Mouse (Mus musculus) liver, embryonic 12.5 days (tissue): ENCODE measurements at regions not wholly inside any gene's neighbourhood (a gene's known extent, or its start where the extent isn't known, plus 50 kb on each side); places are given as distances from the start of the nearest gene placed in this dataset.
A peak's percentile ranks its signal among the peaks of the same experiment; 100 is the strongest.

Source experiments
- ATAC-seq: fragments of 200-750 bp; cut with Nextera tagmentation; 2 replicates; pipeline ENCODE4 v1.8.0; 2017; ENCODE audit warnings: moderate number of reproducible peaks, mild to moderate bottlenecking, moderate library complexity
- H3K27ac ChIP-seq: fragments of 300-500 bp; sonication (generic); 2 replicates; pipeline ENCODE4 v1.5.1; 2016; ENCODE audit warnings: mild to moderate bottlenecking
- H3K27me3 ChIP-seq: fragments of 300-500 bp; sonication (generic); replicated peaks from 2 replicates; pipeline ENCODE4 v1.6.1; 2016; ENCODE audit warnings: mild to moderate bottlenecking, moderate library complexity
- H3K36me3 ChIP-seq: fragments of 300-500 bp; sonication (generic); 2 replicates; pipeline ENCODE4 v1.6.1; 2016; ENCODE audit warnings: mild to moderate bottlenecking, moderate library complexity
- H3K4me1 ChIP-seq: fragments of 300-500 bp; sonication (generic); 2 replicates; pipeline ENCODE4 v1.6.1; 2016
- H3K4me2 ChIP-seq: fragments of 300-500 bp; sonication (generic); 2 replicates; pipeline ENCODE4 v1.6.1; 2016; ENCODE audit warnings: mild to moderate bottlenecking, moderate library complexity
- H3K4me3 ChIP-seq: fragments of 300-500 bp; sonication (generic); 2 replicates; pipeline ENCODE4 v1.5.1; 2016; ENCODE audit warnings: mild to moderate bottlenecking, moderate library complexity
- H3K9ac ChIP-seq: fragments of 300-500 bp; sonication (generic); 2 replicates; pipeline ENCODE4 v1.6.1; 2016; ENCODE audit warnings: mild to moderate bottlenecking, moderate library complexity
- H3K9me3 ChIP-seq: fragments of 300-500 bp; sonication (generic); replicated peaks from 2 replicates; pipeline ENCODE4 v1.6.1; 2016; ENCODE audit warnings: mild to moderate bottlenecking, moderate library complexity
- WGBS: fragments of 180-500 bp; shearing (Covaris S2); methylation state at CpG from one replicate; pipeline ENCODE4 v1.1.7; 2016; ENCODE audit not compliant: insufficient replicate concordance; 5-methylcytosine and 5-hydroxymethylcytosine counted together

- WGBS, result 67% methylated on average over 7 of the region's 7 CpGs
- H3K4me2 ChIP-seq, result no peak overlapping the region
- no peak for ATAC-seq
- no peak overlapping the region for H3K9ac ChIP-seq
- no peaks in the 10 kb centered on the region for H3K9me3 ChIP-seq
- no peaks in the 10 kb centered on the region for H3K4me1 ChIP-seq
- H3K27ac ChIP-seq, result no peak overlapping the region
- H3K27me3 ChIP-seq, result no peaks in the 10 kb centered on the region
- H3K36me3 ChIP-seq, result no peaks in the 10 kb centered on the region
- H3K4me3 ChIP-seq, result no peak overlapping the region
Measured at GRCm38 (mm10) chr9:24833766-24834165, 59.7 kb upstream of the Tbx20 start.

- no peaks in the 10 kb centered on the region for H3K36me3 ChIP-seq
- no peak overlapping the region for H3K4me2 ChIP-seq
- peak; percentile 90 for ATAC-seq
- no peak overlapping the region for H3K27ac ChIP-seq
- no peak overlapping the region for H3K9ac ChIP-seq
- H3K4me3 ChIP-seq, result no peak overlapping the region
- H3K4me1 ChIP-seq, result peaks cover 12% of the 10 kb centered on the region
- H3K9me3 ChIP-seq, result no peaks in the 10 kb centered on the region
- WGBS, result 10% methylated on average over 7 of the region's 7 CpGs
- peaks cover 3% of the 10 kb centered on the region; the same call in 1 of the 2 replicates for H3K27me3 ChIP-seq
Measured at GRCm38 (mm10) chr9:24848210-24848609, 74.1 kb upstream of the Tbx20 start.

- 33% methylated on average over 2 of the region's 2 CpGs for WGBS
- peaks cover 3% of the 10 kb centered on the region; the same call in 1 of the 2 replicates for H3K4me1 ChIP-seq
- ATAC-seq, result no peak
- no peak overlapping the region for H3K9ac ChIP-seq
- H3K4me3 ChIP-seq, result no peak overlapping the region
- H3K36me3 ChIP-seq, result no peaks in the 10 kb centered on the region
- no peaks in the 10 kb centered on the region for H3K9me3 ChIP-seq
- H3K4me2 ChIP-seq, result no peak overlapping the region
- H3K27me3 ChIP-seq, result no peaks in the 10 kb centered on the region
- H3K27ac ChIP-seq, result no peak overlapping the region
Measured at GRCm38 (mm10) chr9:24859459-24859858, 85.4 kb upstream of the Tbx20 start.

DNA sequence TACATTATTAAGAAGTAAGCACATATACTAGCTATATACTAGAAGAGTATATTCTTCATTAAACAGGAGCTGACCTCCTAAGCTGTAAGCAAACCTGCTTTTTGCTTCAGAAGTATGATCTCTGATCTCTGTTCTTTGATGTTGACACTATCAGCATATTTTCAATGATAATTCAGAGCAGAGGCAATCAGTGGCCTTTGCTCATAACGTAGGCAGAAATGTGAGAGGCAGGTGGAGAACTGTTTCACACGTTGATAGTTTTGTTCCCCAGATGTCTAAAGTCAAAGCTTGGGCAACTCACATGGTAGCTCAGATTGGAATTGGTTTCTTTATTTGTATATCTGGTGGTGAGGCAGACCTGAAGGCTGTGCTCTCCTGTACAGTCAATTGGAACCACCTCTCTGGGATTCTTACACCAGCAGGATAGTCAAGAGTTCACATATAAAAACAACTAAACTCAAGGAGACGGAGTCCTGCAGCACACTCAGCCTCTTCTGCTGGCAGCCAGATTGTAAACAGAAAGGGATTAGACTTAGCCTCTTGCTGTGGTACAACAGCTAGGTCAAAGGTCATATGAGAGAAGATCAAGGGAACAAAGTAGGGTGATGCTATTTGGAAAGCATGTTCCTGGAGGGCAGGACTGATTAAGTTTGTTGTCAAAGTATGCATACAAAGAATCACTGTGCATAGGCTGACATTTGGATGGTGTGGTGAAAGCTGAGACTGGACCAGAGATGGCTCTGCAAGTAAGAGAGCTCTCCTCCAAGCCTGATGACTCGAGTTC lies 92.5 kb upstream of the Tbx20 start:
- no peaks in the 10 kb centered on the region for H3K27me3 ChIP-seq
- no peak for ATAC-seq
- no peak overlapping the region for H3K4me2 ChIP-seq
- H3K27ac ChIP-seq, result no peak overlapping the region
- no peaks in the 10 kb centered on the region for H3K4me1 ChIP-seq
- H3K9me3 ChIP-seq, result no peaks in the 10 kb centered on the region
- 55% methylated on average over 4 of the region's 4 CpGs for WGBS
- H3K9ac ChIP-seq, result no peak overlapping the region
- H3K4me3 ChIP-seq, result no peak overlapping the region
- H3K36me3 ChIP-seq, result no peaks in the 10 kb centered on the region

GRCm38 (mm10) chr9:24868746-24869145 lies 94.6 kb upstream of the Tbx20 start:
- 50% methylated on average over 1 of the region's 1 CpGs for WGBS
- no peaks in the 10 kb centered on the region for H3K27me3 ChIP-seq
- H3K4me3 ChIP-seq, result no peak overlapping the region
- no peak overlapping the region for H3K9ac ChIP-seq
- no peak overlapping the region for H3K27ac ChIP-seq
- no peaks in the 10 kb centered on the region for H3K36me3 ChIP-seq
- no peaks in the 10 kb centered on the region for H3K4me1 ChIP-seq
- no peak overlapping the region for H3K4me2 ChIP-seq
- no peaks in the 10 kb centered on the region for H3K9me3 ChIP-seq
- no peak for ATAC-seq

- Histone ChIP-seq H3K27ac (no peak overlapping the region), H3K4me3 (no peak overlapping the region)
Measured at GRCm38 (mm10) chr9:24874434-24875143, 100.5 kb upstream of the Tbx20 start.

DNA sequence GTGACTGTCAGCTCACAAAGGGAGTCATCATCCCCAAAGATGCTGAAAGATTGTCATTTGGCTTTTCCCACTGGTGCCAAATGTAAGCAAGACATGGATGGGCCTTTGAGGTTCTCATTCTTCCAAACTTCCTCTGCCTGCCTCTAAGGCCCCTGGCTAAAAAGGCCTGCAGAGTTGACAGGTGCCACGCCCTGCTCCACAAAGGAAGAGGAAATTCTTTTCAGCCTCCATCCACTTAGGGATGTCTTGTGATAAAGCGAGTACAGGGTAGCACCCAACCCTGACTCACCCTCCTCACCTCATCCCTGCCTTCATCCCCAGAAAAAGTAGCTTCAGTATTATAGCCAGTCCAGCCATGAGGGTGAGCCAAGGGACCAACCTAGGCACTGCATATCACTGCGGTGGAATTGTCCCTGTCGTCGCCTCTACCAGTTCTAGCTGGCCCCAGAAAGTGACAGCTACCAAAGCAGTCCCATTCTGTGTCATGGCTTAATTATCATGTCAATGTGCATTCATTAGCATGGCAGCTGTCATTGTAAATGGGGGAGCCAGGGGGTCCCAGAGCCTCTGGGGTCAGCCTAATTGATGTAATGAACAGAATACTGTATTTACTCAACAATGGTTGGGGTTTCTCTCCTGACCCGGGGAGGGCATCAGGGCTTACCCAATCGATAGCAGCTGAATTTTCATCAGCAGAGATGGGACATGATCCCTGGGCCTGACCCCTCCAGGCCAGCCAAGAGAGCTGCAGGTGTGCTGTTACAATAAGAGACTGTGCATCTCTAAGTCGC lies 104.5 kb upstream of the Tbx20 start:
- no peak for ATAC-seq
- no peak overlapping the region for H3K27ac ChIP-seq
- no peaks in the 10 kb centered on the region for H3K9me3 ChIP-seq
- H3K4me3 ChIP-seq, result no peak overlapping the region
- no peaks in the 10 kb centered on the region for H3K27me3 ChIP-seq
- no peak overlapping the region for H3K9ac ChIP-seq
- WGBS, result 50% methylated on average over 8 of the region's 8 CpGs
- H3K4me2 ChIP-seq, result no peak overlapping the region
- no peaks in the 10 kb centered on the region for H3K36me3 ChIP-seq
- H3K4me1 ChIP-seq, result no peaks in the 10 kb centered on the region

More at GRCm38 (mm10) chr9:24874434-24875143, 100.5 kb upstream of the Tbx20 start:
- Histone ChIP-seq H3K27me3 (no peaks in the 10 kb centered on the region), H3K9me3 (no peaks in the 10 kb centered on the region), H3K36me3 (no peaks in the 10 kb centered on the region), H3K9ac (no peak overlapping the region), H3K4me1 (no peaks in the 10 kb centered on the region), H3K4me2 (no peak overlapping the region)
- WGBS, result 46% methylated on average over 13 of the region's 13 CpGs
- no peak for ATAC-seq

GRCm38 (mm10) chr9:24879662-24880061 lies 105.6 kb upstream of the Tbx20 start:
- no peak for ATAC-seq
- H3K27ac ChIP-seq, result no peak overlapping the region
- WGBS, result 9% methylated on average over 1 of the region's 1 CpGs

GRCm38 (mm10) chr9:24884011-24884410 lies 109.9 kb upstream of the Tbx20 start:
- no peak for ATAC-seq
- H3K4me1 ChIP-seq, result no peaks in the 10 kb centered on the region
- H3K4me2 ChIP-seq, result no peak overlapping the region
- no peaks in the 10 kb centered on the region for H3K27me3 ChIP-seq
- no peak overlapping the region for H3K4me3 ChIP-seq
- H3K36me3 ChIP-seq, result no peaks in the 10 kb centered on the region
- 59% methylated on average over 3 of the region's 3 CpGs for WGBS
- H3K27ac ChIP-seq, result no peak overlapping the region
- H3K9ac ChIP-seq, result no peak overlapping the region
- no peaks in the 10 kb centered on the region for H3K9me3 ChIP-seq

More at GRCm38 (mm10) chr9:24879662-24880061, 105.6 kb upstream of the Tbx20 start:
- H3K9me3 ChIP-seq, result no peaks in the 10 kb centered on the region
- no peak overlapping the region for H3K4me2 ChIP-seq
- H3K4me3 ChIP-seq, result no peak overlapping the region
- no peaks in the 10 kb centered on the region for H3K36me3 ChIP-seq
- H3K27me3 ChIP-seq, result no peaks in the 10 kb centered on the region
- H3K9ac ChIP-seq, result no peak overlapping the region
- no peaks in the 10 kb centered on the region for H3K4me1 ChIP-seq

GRCm38 (mm10) chr9:24888282-24888681 lies 114.2 kb upstream of the Tbx20 start:
- no peak for ATAC-seq
- H3K4me3 ChIP-seq, result no peak overlapping the region
- no peaks in the 10 kb centered on the region for H3K4me1 ChIP-seq
- no peaks in the 10 kb centered on the region for H3K27me3 ChIP-seq
- no peak overlapping the region for H3K9ac ChIP-seq
- 60% methylated on average over 9 of the region's 9 CpGs for WGBS
- no peaks in the 10 kb centered on the region for H3K36me3 ChIP-seq
- no peak overlapping the region for H3K4me2 ChIP-seq
- H3K9me3 ChIP-seq, result no peaks in the 10 kb centered on the region
- H3K27ac ChIP-seq, result no peak overlapping the region

- H3K9me3 ChIP-seq, result no peaks in the 10 kb centered on the region
- H3K4me2 ChIP-seq, result no peak overlapping the region
- 59% methylated on average over 13 of the region's 13 CpGs for WGBS
- H3K36me3 ChIP-seq, result no peaks in the 10 kb centered on the region
- no peak overlapping the region for H3K27ac ChIP-seq
- no peak overlapping the region for H3K4me3 ChIP-seq
- no peaks in the 10 kb centered on the region for H3K27me3 ChIP-seq
- no peak overlapping the region for H3K9ac ChIP-seq
- no peaks in the 10 kb centered on the region for H3K4me1 ChIP-seq
- no peak for ATAC-seq
Measured at GRCm38 (mm10) chr9:24896498-24897261, 122.6 kb upstream of the Tbx20 start.
